Comparison of ENCODE assay signal across 7 mouse cellular contexts in the genomic region with DNA sequence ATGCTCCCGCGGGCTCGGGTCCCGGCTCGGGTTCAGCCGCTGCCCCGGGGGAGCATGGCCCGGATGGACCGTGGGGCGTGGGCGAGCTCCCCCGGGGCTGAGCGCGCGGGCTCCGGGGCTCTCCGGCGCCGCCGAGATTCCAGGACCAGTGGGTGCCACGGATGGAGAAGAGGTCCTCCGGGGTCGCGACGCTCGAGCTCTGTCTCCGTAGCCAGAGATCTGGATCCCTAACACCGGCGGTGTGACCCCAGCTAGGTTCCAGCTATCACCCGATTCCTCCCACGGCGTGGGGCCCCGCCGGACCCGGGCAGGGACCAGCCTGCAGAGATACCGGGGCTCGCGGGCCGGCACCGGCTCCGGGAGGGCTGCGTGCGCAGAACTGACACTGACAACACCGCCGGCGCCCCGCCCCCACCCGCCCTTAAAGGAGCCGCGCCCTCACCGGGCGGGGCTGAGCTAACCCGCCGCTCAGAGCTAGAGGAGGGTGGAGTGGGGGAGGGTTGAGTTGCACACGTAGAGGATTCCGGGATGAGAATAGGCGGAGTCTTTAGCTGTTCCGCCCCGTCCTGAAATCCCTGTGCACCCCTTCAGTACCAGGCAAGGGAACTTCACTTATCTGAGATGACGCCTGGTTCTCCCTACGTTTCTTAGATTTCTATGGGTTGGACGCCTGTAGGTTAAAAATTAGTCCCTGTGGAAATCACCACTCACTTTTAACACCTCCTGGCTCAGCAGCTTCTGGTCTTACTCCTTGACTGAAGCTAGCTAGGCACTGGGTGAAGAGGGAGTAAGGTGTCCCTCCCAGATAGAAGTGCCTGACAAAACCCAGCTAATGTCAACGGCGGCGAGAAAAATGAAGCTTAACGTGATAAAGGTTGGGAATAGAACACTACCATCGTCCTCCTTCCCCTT. TPM values are rescaled to one million over a fixed set of nuclear protein-coding genes. Genes with fewer than 3 reads are reported as not detected.
DNase-seq lines count a peak whose midpoint lies in the region; ATAC-seq lines count a peak whose summit lies in the region.

C2cd2l (minus strand) TSS at position 399 of the 912 bp plus-strand sequence.

- H3K4me3 ChIP-seq in intestine, embryonic 14.5 days (ENCODE audit: low read depth, low read length): peak within 1 kb of the TSS; percentile 75

- peak within 1 kb of the TSS; percentile 68 for H3K9ac ChIP-seq in intestine, embryonic 14.5 days (ENCODE audit: low read length)

- H3K36me3 ChIP-seq in intestine, embryonic 14.5 days (ENCODE audit: control insufficient read depth, insufficient read depth, low read length): peaks cover 10% of the 10 kb centered on the region

- WGBS in intestine, embryonic 14.5 days: under 1% methylated on average over 67 of the region's 67 CpGs

- H3K27ac ChIP-seq in intestine, embryonic 14.5 days (ENCODE audit: low read depth): peak within 1 kb of the TSS; percentile 78

- ATAC-seq in intestine, embryonic 14.5 days (replicated peaks; ENCODE audit: low FRiP score, low TSS enrichment, low read depth): peak; percentile 97

- H3K27me3 ChIP-seq in intestine, embryonic 14.5 days (replicated peaks; ENCODE audit: control insufficient read depth, insufficient read depth, low read length): no peaks in the 10 kb centered on the region

- intact Hi-C loops in left cerebral cortex, postnatal 14 days (cut with DNase I): no loop called here

- H3K4me1 ChIP-seq in intestine, embryonic 14.5 days (replicated peaks; ENCODE audit: control insufficient read depth, insufficient read depth, low read length): peaks cover 14% of the 10 kb centered on the region

- peak; percentile 81 to 85 for DNase-seq in adrenal gland, adult 18-20 months (ENCODE audit: low spot score in 2 of 2)
- DNase-seq in embryo, embryonic 11 days: peak; percentile 99
- DNase-seq in gastrocnemius, postnatal 25 days: peak; percentile 93
- peak; percentile 93 for DNase-seq in intestine, embryonic 14.5 days (ENCODE audit: low spot score)
- DNase-seq in left cerebral cortex, postnatal 14 days (ENCODE audit: low spot score in 2 of 2): peak; percentile 92 to 97
- DNase-seq in mesoderm, embryonic 11.5 days (ENCODE audit: low read depth, low spot score): peak; percentile 97
- peak; percentile 86 for DNase-seq in right cerebral cortex, postnatal 4 days

- no peaks in the 10 kb centered on the region for H3K9me3 ChIP-seq in intestine, embryonic 14.5 days (ENCODE audit: control insufficient read depth, low read length)

- H3K4me2 ChIP-seq in intestine, embryonic 14.5 days (ENCODE audit: low read length): peak within 1 kb of the TSS; percentile 56

RNA-seq across cellular contexts. Expression of gene C2cd2l, which starts in this region (rescaled TPM):
- 10 to 100 TPM; 35.2 to 41.7 TPM for total RNA-seq in adrenal gland, adult 18-20 months (2021)
- 10 to 100 TPM; 12.0 to 12.2 TPM for total RNA-seq in gastrocnemius, postnatal 25 days (2021)
- polyA plus RNA-seq in intestine, embryonic 14.5 days (2014; fragmentation: Nextera tagmentation; extraction: Ambion mirVana): 5.7 and 5.8 TPM in 2 replicates
- total RNA-seq in left cerebral cortex, postnatal 14 days (2021): 100 to 1,000 TPM; 177 to 213 TPM

Comparison
In these comparisons a context has a peak if more than half of its experiments do, and no peak if none do; other contexts are left out.
1. Peak in every context shown above with its lines: DNase-seq, ATAC-seq, H3K4me3 ChIP-seq and H3K27ac ChIP-seq.
2. RNA of gene C2cd2l (total RNA-seq): 177 to 213 TPM in left cerebral cortex, postnatal 14 days; 35.2 to 41.7 TPM in adrenal gland, adult 18-20 months and 12.0 to 12.2 TPM in gastrocnemius, postnatal 25 days; every median in the first group is over 4 times any median in the second.